Mouse (Mus musculus): ENCODE data around the gene Rfc5.

GRCm38 (mm10) chr5:117358725-117359124 lies 30.1 kb downstream of the Rfc5 start:
- TF ChIP-seq CTCF (IDR thresholded peaks at IDR 0.05) (peak; percentile 75), EP300 (IDR thresholded peaks at IDR 0.05; ENCODE audit: insufficient read depth, low read depth, low read length) (no peak), POLR2A (IDR thresholded peaks at IDR 0.05; ENCODE audit: insufficient read depth, low read depth, low read length) (no peak)
